ENCODE assay signal across 28 mouse cellular contexts in genomic region chr8:107499519-107499918, GRCm38 (mm10).
A peak's percentile ranks its signal among the peaks of the same experiment; 100 is the strongest.
DNase-seq lines count a peak whose midpoint lies in the region; ATAC-seq and TF ChIP-seq lines count a peak whose summit lies in the region.
"Had no signal": no experiment of that assay in that cellular context is flagged by ENCODE, and none has a peak within 500 bp of the region (broad histone marks: within the 10 kb centered on the region; RNA-seq: fewer than 3 reads in every experiment).

No protein-coding gene starts in this region.

- no peak overlapping the region for H3K9ac ChIP-seq in heart, embryonic 16.5 days (ENCODE audit: low read length)
- no peak overlapping the region for H3K9ac ChIP-seq in ES-Bruce4 (ENCODE audit: low read depth, poor library complexity, severe bottlenecking)
- H3K9ac ChIP-seq: forebrain, embryonic 12.5 days; forebrain, postnatal 0 days; hindbrain, embryonic 14.5 days; liver, embryonic 15.5 days; lung, embryonic 14.5 days; midbrain, embryonic 13.5 days; neural tube, embryonic 15.5 days had no signal

- DNase-seq in heart, postnatal 25 days (ENCODE audit: low spot score): no peak
- no peak for DNase-seq in frontal cortex, postnatal 10 days (ENCODE audit: low spot score in 2 of 2)
- DNase-seq in thymus, postnatal 36 days: no peak
- DNase-seq in cerebellum, adult 18-20 months: no peak
- DNase-seq: adrenal gland, postnatal 14 days; B cell, adult 2 months; cerebellum, adult 11-12 months; cerebellum, postnatal 14 days; forebrain, postnatal 0 days; gastrocnemius, postnatal 25 days; kidney, postnatal 14 days; layer of hippocampus, adult 9-11 months; lung, embryonic 14.5 days; lung, postnatal 14 days; thymus, postnatal 14 days had no signal

- H3K36me3 ChIP-seq in heart, embryonic 16.5 days (ENCODE audit: control insufficient read depth, insufficient read depth): no peaks in the 10 kb centered on the region
- no peaks in the 10 kb centered on the region for H3K36me3 ChIP-seq in ES-Bruce4 (ENCODE audit: control insufficient read depth, insufficient read depth, low read length, poor library complexity, severe bottlenecking)
- H3K36me3 ChIP-seq: forebrain, embryonic 12.5 days; limb, embryonic 12.5 days; liver, embryonic 15.5 days; midbrain, embryonic 13.5 days; neural tube, embryonic 15.5 days had no signal

- H3K4me1 ChIP-seq in heart, embryonic 16.5 days (ENCODE audit: control insufficient read depth, insufficient read depth, low read length): peaks cover 29% of the 10 kb centered on the region
- peaks cover 8% of the 10 kb centered on the region for H3K4me1 ChIP-seq in ES-Bruce4 (ENCODE audit: control insufficient read depth, insufficient read depth, low read length)
- peaks cover 34% of the 10 kb centered on the region for H3K4me1 ChIP-seq in embryonic fibroblast, embryonic 13.5 days (ENCODE audit: control insufficient read depth, insufficient read depth, low read length)

- TF ChIP-seq EP300 in ES-Bruce4 (IDR thresholded peaks at IDR 0.05; ENCODE audit: insufficient read depth, low read depth, low read length): no peak

- peak overlapping the region; percentile 23; the same call in 1 of the 2 replicates for H3K27ac ChIP-seq in heart, embryonic 16.5 days (ENCODE audit: low read length)
- peak overlapping the region; percentile 41; the same call in 1 of the 2 replicates for H3K27ac ChIP-seq in ES-Bruce4 (ENCODE audit: insufficient read depth, low read length)
- peak overlapping the region; percentile 91 for H3K27ac ChIP-seq in embryonic fibroblast, embryonic 13.5 days (ENCODE audit: insufficient read depth, low read length)
- H3K27ac ChIP-seq: hindbrain, embryonic 14.5 days; liver, embryonic 15.5 days; midbrain, embryonic 13.5 days; neural tube, embryonic 15.5 days had no signal

- no peaks in the 10 kb centered on the region for H3K9me3 ChIP-seq in heart, embryonic 16.5 days (replicated peaks; ENCODE audit: control insufficient read depth, low read length)
- no peaks in the 10 kb centered on the region for H3K9me3 ChIP-seq in ES-Bruce4 (replicated peaks; ENCODE audit: control insufficient read depth, insufficient read depth, low read length, poor library complexity, severe bottlenecking)
- H3K9me3 ChIP-seq: forebrain, embryonic 12.5 days; G1E; heart, embryonic 13.5 days; limb, embryonic 12.5 days; liver, embryonic 15.5 days; midbrain, embryonic 13.5 days; neural tube, embryonic 15.5 days had no signal

- no peak overlapping the region for H3K4me3 ChIP-seq in heart, embryonic 16.5 days (ENCODE audit: low read length)
- H3K4me3 ChIP-seq in ES-Bruce4 (ENCODE audit: low read depth, low read length): no peak overlapping the region
- no peak overlapping the region for H3K4me3 ChIP-seq in embryonic fibroblast, embryonic 13.5 days (ENCODE audit: insufficient read depth, low read length)
- H3K4me3 ChIP-seq: forebrain, embryonic 12.5 days; heart, embryonic 13.5 days; limb, embryonic 12.5 days; liver, embryonic 15.5 days; midbrain, embryonic 13.5 days; neural tube, embryonic 15.5 days had no signal

- no peaks in the 10 kb centered on the region for H3K27me3 ChIP-seq in heart, embryonic 16.5 days (ENCODE audit: control insufficient read depth, insufficient read depth, low read length)
- H3K27me3 ChIP-seq in ES-Bruce4 (ENCODE audit: control insufficient read depth, insufficient read depth, low read length, poor library complexity, severe bottlenecking): no peaks in the 10 kb centered on the region
- H3K27me3 ChIP-seq: forebrain, embryonic 12.5 days; heart, embryonic 13.5 days; limb, embryonic 12.5 days; liver, embryonic 15.5 days; midbrain, embryonic 13.5 days; neural tube, embryonic 15.5 days; Patski had no signal

- ATAC-seq in heart, embryonic 16.5 days (replicated peaks; ENCODE audit: extremely low read depth, insufficient read depth, low FRiP score): no peak; the same call in 1 of the 2 replicates
- ATAC-seq: forebrain, postnatal 0 days; intestine, postnatal 0 days; midbrain, embryonic 13.5 days; Patski had no signal

- 46% methylated on average over 3 of the region's 3 CpGs for WGBS in heart, embryonic 16.5 days

- TF ChIP-seq POLR2A in ES-Bruce4 (IDR thresholded peaks at IDR 0.05; ENCODE audit: insufficient read depth, low read length): no peak
- no peak for TF ChIP-seq POLR2A in embryonic fibroblast, embryonic 13.5 days (IDR thresholded peaks at IDR 0.05; ENCODE audit: low read depth, low read length)

- TF ChIP-seq CTCF in ES-Bruce4 (IDR thresholded peaks at IDR 0.05; ENCODE audit: low read depth, low read length): no peak
- no peak for TF ChIP-seq CTCF in embryonic fibroblast, embryonic 13.5 days (IDR thresholded peaks at IDR 0.05; ENCODE audit: borderline replicate concordance, insufficient read depth, low read length)

- intact Hi-C loops in heart, postnatal 25 days (cut with DNase I): no loop called here

- no peak overlapping the region for H3K4me2 ChIP-seq in heart, embryonic 16.5 days (ENCODE audit: low read depth, low read length)
- H3K4me2 ChIP-seq: forebrain, embryonic 12.5 days; heart, embryonic 13.5 days; hindbrain, embryonic 14.5 days; limb, embryonic 12.5 days; liver, embryonic 15.5 days; lung, embryonic 14.5 days; midbrain, embryonic 13.5 days; neural tube, embryonic 15.5 days had no signal

Comparison
In these comparisons a context has a peak if more than half of its experiments do, and no peak if none do; other contexts are left out.
1. H3K27ac ChIP-seq: peak in every context shown above with its lines; median percentile 91 in embryonic fibroblast, embryonic 13.5 days; 41 in ES-Bruce4; 23 in heart, embryonic 16.5 days.